Mouse (Mus musculus) splenic B cell, adult 2 months (primary cell): ENCODE results near the gene Ldhc.
"Not testable (repeated sequence)": the region's sequence is repeated elsewhere in the genome, so short reads cannot be mapped to it uniquely, and the experiment has no call there.

Experiments
- DNase-seq: peaks from one replicate; pipeline ENCODE4 v3.0.0-alpha.2; 2011; ENCODE audit warnings: low read depth, low spot score
- H3K27me3 ChIP-seq: 2 replicates; pipeline ENCODE4 v1.6.1; 2012; ENCODE audit warnings: mild to moderate bottlenecking, low read length, moderate library complexity, mixed read lengths; ENCODE audit not compliant: control insufficient read depth, poor library complexity, insufficient read depth, severe bottlenecking
- H3K36me3 ChIP-seq: 2 replicates; pipeline ENCODE4 v1.6.1; 2012; ENCODE audit warnings: mild to moderate bottlenecking, low read length, moderate library complexity, mixed read lengths; ENCODE audit not compliant: control insufficient read depth, poor library complexity, insufficient read depth, severe bottlenecking

Ldhc gene

GRCm38 (mm10) chr7:46860996-46861395 lies at the start of gene Ldhc:
Ldhc (plus strand) TSS chr7:46861203.
- DNase-seq: no peak
- H3K36me3 ChIP-seq: no peaks in the 10 kb centered on the region
- no peaks in the 10 kb centered on the region for H3K27me3 ChIP-seq

DNA sequence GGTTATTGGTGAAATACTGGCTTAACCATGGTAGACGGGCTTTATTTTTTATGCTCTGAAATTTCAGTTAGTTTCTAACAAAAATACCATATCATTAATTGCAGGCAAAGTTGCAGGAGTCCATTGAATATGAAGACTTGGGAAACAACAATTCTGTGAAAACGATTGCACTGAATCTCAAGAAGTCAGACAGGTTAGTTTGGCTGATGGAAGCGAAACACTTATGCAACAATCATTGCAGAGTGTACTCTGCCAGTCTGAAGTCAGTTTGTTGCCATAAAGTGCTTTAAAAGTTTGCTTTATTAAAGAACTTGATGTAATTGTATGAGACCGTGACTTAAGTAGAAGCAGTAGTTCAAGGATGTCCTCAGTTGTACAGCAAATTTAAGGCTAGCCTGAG lies 47.0 kb upstream of the Ldhc start:
- no peak for DNase-seq
- peaks cover 11% of the 10 kb centered on the region for H3K36me3 ChIP-seq
- no peaks in the 10 kb centered on the region for H3K27me3 ChIP-seq

DNA sequence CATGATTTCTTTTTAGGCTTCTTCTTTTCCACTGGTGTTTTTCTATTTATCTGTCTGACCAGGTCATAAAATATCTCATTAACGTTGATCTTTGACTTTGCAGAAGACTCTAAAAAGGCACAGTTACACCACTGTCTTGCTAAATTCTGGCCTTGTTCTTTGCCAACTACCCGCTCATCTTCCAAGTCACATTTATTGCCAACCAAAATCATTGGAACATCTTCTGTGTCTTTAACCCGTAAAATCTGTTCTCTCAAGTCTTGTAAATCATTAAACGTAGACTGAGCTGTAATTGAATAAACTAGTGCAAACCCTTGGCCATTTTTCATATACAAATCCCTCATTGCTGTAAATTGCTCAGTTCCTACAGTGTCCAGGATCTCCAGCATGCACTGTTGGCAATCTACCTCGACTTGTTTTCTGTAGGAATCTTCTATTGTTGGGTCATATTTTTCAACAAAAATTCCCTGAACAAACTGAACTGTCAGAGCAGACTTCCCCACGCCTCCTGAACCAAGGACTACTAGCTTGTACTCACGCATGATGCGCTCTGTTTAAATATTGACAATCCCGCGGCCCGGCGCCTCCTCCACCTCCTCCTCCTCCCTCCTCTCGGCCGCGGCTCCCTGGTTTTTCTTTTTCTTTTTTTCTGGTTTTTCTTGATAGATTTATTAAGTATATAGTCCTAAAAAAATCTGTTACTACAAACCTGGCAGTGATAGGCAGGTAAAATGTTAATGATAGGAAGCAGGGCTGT lies 39.9 kb upstream of the Ldhc start:
- not testable (repeated sequence) for DNase-seq, H3K27me3 ChIP-seq
- H3K36me3 ChIP-seq: peaks cover 16% of the 10 kb centered on the region

DNA sequence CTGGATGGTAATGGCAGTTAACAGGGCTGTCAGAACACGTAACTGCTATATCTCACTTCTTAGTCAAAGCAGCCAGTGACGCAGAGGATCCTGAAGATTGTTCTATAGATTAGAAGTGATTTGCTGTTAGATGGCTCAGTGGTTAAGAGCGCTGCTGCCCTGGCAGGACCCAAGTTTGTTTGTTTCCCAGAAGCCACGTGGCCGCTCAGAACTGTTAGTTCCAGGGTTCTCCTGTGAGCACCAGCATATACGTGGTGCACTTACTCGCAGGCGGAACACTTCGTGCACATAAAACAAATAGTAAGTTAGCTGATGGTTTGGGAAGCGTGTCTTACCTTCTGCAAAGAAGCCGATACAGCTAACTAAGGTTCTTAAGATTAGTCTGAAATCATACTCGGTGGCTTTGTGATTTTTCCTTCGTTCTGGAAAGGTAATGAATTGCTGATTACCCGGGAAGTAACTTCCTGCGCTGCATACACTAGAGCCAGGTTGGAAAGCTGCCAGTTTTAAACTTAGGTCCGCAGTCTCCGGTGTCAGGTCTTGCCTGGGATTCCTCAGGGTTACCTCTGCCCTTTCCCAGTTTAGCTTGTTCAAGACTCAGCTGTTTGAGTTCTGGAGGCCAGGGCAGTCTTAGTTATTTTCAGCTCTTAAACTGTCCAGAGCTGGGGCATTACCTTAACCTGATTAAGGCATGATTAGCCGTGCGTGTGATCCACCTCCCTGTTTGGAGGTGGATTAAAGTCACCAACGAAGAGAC lies 33.8 kb upstream of the Ldhc start:
- Histone ChIP-seq H3K27me3 (no peaks in the 10 kb centered on the region), H3K36me3 (peaks cover 4% of the 10 kb centered on the region)
- no peak for DNase-seq

DNA sequence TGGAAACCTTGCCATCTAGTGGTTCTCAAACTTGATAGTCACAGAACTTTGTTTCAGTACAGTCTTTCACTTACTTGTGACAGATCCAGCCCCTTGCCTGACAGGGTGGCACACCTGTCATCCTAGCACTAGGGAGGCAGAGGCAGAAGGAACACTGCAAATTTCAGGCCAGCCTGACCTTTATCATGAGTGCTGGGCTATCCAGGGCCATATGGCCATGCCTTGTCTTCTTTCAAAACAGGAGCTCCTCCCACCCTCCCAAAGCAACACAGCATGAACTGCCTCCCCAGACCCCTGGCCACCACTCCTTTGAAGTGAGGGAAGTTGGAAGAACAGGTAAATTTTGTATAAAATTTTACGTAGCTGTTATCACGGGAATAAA lies 33.2 kb upstream of the Ldhc start:
- no peak for DNase-seq
- no peaks in the 10 kb centered on the region for H3K27me3 ChIP-seq
- peaks cover 2% of the 10 kb centered on the region for H3K36me3 ChIP-seq

DNA sequence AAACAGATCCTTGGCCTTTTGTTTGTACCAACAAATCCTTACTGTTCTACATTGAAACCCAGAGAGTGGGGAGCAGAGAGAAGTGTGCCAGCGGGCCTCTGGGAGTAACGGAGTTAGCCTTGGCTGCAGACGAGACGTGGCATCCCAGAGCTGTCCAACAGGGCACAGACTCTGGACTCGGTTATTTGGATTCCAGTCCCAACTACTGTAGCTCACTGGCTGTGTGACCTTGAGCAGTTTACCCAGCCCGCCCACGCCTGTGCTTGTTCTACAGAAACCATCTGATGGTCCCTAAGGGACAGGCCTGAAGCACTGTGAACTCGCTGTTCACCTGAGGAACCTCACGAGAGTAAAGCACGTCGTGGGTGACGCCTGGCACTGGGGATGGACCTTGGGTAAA lies 31.1 kb upstream of the Ldhc start:
- Histone ChIP-seq H3K27me3 (no peaks in the 10 kb centered on the region), H3K36me3 (no peaks in the 10 kb centered on the region)
- no peak for DNase-seq

DNA sequence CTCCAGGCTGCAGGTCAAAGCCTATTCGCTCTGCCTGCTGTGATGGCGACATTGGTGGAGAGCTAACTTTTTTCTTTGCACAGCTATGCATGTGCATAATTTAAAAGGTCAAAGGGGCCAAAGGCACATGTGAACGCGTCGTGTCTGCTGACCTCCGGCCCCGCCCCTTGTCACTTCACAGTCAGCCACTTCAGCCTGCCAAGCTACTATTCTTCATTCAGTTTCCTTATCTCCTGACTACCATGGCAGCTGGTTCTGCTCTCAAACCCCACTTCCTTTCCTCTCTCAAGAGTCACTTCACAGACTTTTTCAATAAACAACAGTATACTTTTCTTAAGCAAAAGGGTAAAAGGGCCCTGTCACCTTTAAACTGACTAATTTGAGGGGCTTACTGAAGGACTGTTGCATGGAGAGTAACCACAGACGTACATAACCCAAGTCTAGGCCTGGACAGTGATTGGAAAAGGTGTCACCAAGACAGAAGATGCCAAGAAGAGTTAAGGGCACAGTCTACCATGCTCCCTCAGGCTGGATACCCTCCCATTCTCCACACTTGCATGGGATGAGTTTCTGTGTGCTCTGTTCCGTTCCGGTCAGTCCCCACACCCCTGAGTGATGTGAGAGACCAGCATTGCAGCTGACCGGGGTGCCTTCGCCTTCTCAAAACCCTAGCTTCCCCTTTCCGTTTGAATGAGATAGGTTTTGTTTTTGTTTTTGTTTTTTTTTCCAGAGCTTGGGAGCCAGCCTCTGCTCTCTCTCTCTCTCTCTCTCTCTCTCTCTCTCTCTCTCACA lies 30.0 kb upstream of the Ldhc start:
- peak; percentile 23 for DNase-seq
- Histone ChIP-seq H3K36me3 (no peaks in the 10 kb centered on the region), H3K27me3 (no peaks in the 10 kb centered on the region)

- DNase-seq: no peak
- Histone ChIP-seq H3K36me3 (no peaks in the 10 kb centered on the region), H3K27me3 (no peaks in the 10 kb centered on the region)
Measured at GRCm38 (mm10) chr7:46831693-46832092, 29.3 kb upstream of the Ldhc start.

DNA sequence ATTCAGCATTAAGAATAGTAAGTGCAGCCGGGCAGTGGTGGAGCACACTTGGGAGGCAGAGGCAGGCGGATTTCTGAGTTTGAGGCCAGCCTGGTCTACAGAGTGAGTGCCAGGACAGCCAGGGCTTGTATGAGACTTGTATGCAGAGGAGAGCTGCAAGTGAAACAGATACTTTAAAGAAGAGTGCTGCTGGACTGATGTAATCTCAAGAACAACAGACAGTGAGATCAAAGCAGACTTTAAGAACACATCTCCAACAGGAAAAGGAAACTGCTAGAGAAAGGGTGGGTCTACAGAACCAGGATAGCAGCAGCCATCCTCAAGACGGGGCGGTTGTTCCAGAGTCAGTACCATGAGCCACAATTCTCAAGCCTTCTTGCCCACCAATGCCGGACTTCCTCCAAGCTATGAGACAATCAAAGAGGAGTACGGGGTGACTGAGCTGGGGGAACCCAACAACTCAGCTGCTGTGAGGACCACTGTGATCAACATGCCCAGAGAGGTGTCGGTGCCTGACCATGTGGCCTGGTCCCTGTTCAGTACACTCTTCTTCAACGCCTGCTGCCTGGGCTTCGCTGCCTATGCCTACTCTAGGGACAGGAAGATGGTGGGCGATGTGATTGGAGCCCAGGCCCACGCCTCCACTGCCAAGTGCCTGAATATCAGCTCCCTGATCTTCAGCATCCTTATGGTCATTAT lies 28.7 kb upstream of the Ldhc start:
- not testable (repeated sequence) for H3K27me3 ChIP-seq, H3K36me3 ChIP-seq, DNase-seq

GRCm38 (mm10) chr7:46833266-46833665 lies 27.7 kb upstream of the Ldhc start:
- Histone ChIP-seq H3K27me3 (no peaks in the 10 kb centered on the region), H3K36me3 (no peaks in the 10 kb centered on the region)
- no peak for DNase-seq

GRCm38 (mm10) chr7:46833670-46834255 lies 27.2 kb upstream of the Ldhc start:
- no peaks in the 10 kb centered on the region for H3K36me3 ChIP-seq
- no peak for DNase-seq

DNA sequence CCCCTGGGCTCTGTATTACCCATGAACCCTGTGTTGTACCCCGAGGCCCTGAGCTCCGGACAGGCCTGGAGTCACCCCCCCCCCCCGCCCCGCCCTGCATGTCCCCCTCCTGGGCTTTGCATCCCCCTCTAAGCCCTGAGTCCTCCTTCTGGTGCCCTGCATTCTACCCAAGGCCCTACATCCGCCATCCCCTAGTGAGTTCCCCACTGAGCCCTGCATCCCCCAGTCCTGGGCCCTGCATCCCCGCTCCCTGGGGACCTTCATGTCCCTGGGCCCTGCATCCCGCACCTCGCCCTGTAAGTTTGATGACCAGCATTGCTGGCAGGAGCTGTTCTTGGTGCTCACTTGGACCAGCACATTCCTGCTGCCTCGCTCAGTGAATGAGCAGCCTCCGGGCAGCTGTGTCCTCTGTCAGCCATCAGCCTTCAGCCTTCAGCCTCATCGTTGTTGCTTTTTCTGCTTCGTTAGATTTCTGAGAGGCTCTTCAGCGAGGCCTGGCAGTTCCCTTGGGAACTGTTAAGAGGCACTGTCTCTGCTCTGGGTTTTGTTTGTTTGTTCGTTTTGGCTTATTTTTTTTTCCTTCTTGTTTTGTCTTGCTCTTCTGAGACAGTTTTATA lies 25.9 kb upstream of the Ldhc start:
- no peak for DNase-seq

More at GRCm38 (mm10) chr7:46833670-46834255, 27.2 kb upstream of the Ldhc start:
- H3K27me3 ChIP-seq: no peaks in the 10 kb centered on the region

GRCm38 (mm10) chr7:46836357-46836756 lies 24.6 kb upstream of the Ldhc start:
- no peak for DNase-seq
- H3K27me3 ChIP-seq: no peaks in the 10 kb centered on the region
- H3K36me3 ChIP-seq: no peaks in the 10 kb centered on the region

More for the DNA sequence above, 25.9 kb upstream of the Ldhc start:
- Histone ChIP-seq H3K36me3 (no peaks in the 10 kb centered on the region), H3K27me3 (no peaks in the 10 kb centered on the region)

DNA sequence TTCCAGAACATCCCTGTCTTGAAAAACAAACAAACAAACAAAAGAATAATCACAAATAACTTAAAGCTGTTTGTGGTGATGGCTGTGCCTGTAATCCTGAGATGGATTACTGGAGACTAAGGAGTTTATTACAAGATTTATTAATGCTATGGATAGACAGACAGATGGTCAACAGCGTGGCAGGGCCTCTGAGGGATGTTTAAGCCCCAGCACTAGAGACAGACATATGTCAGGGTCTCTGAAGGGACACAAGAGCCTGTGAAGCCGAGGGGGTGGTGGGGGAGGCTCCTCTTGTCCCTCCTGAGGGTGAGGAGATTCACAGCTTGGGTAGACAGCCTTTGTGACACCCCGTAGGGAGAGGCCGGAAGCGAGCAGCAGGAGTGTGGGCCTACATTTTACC lies 23.9 kb upstream of the Ldhc start:
- no peak for DNase-seq
- Histone ChIP-seq H3K36me3 (no peaks in the 10 kb centered on the region), H3K27me3 (no peaks in the 10 kb centered on the region)
